Mouse (Mus musculus): ENCODE measurements around the gene Zfp503.

GRCm38 (mm10) chr14:21985426-21985931 is 3.9 kb downstream of the Zfp503 start:
- TF ChIP-seq POLR2A (IDR thresholded peaks at IDR 0.05; ENCODE audit: low read depth, low read length), result no peak
- no peak for TF ChIP-seq CTCF (IDR thresholded peaks at IDR 0.05; ENCODE audit: extremely low read depth, insufficient read length, insufficient replicate concordance, low read depth, low read length)

All from small intestine, adult 2 months (tissue).